Mouse (Mus musculus) CD4-positive, CD25-positive, alpha-beta regulatory T cell, adult 4 months (primary cell): ENCODE results near the gene Zbtb44. TPM values are rescaled to one million over a fixed set of nuclear protein-coding genes. Genes with fewer than 3 reads are reported as not detected.
"Not testable (repeated sequence)": the region's sequence is repeated elsewhere in the genome, so short reads cannot be mapped to it uniquely, and the experiment has no call there.

ENCODE experiments used
- ATAC-seq: one replicate; pipeline ENCODE4 v1.8.0; 2017
- polyA plus RNA-seq, 2 experiments: library from polyadenylated mRNA; unstranded; fragments of 100-300 nt; shearing (Covaris generic); gene quantifications; one replicate each; pipeline ENCODE4 v1.2.1; 2017

The Zbtb44 gene
- polyA plus RNA-seq: 1 to 10 TPM; 6.3 to 6.8 TPM

- peak; percentile 49 for ATAC-seq
Measured at GRCm38 (mm10) chr9:31030532-31031413, at the start of gene Zbtb44. Gene Zbtb44 (plus strand): TSS chr9:31030644.

- no peak for ATAC-seq
Measured at GRCm38 (mm10) chr9:30985782-30986181, 44.7 kb upstream of the Zbtb44 start.

- no peak for ATAC-seq
Measured at GRCm38 (mm10) chr9:30993106-30993505, 37.3 kb upstream of the Zbtb44 start.

GRCm38 (mm10) chr9:30996590-30997562, 33.6 kb upstream of the Zbtb44 start:
- no peak for ATAC-seq

DNA sequence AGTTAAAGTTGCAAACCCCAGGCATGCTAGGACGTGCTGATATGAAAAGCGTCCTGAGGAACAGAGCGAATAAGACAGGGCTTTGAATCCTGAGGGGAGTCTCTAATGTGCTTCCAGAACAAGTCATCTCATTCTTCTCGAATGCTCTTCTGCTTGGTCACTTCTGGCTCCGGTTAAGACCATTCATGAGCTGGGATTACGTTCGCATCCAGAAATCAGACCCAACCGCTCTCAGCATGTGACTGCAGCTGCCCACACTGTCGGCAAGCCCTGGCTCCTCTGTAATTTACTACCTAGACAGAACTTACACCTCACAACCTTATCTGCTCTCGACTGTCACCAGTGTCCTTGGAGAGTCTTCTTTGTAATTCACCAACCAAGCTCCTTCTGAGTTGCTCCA, 29.8 kb upstream of the Zbtb44 start:
- ATAC-seq: no peak

GRCm38 (mm10) chr9:31002528-31002927, 27.9 kb upstream of the Zbtb44 start:
- ATAC-seq: no peak

- ATAC-seq: no peak
Measured at GRCm38 (mm10) chr9:31009334-31009733, 21.1 kb upstream of the Zbtb44 start.

DNA sequence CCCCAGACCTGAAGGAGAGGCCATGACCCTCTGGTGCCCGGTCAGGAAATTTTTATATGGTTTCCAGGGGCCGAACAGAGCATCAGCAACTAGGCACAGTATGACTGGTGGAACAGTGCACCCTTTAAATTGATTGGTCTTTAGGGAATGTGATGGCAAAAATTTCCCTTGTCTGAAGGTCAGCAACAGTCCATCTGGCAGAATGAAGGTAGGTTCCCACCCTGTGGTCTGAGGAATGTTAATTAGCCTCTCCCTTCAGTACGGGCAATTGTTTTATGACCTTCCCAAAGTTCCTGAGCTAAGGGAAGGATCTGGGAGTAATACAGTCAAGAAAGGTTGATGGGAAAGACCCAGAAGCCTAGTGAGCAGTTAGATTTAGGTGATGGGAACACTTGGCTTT, 20.4 kb upstream of the Zbtb44 start:
- ATAC-seq: no peak

DNA sequence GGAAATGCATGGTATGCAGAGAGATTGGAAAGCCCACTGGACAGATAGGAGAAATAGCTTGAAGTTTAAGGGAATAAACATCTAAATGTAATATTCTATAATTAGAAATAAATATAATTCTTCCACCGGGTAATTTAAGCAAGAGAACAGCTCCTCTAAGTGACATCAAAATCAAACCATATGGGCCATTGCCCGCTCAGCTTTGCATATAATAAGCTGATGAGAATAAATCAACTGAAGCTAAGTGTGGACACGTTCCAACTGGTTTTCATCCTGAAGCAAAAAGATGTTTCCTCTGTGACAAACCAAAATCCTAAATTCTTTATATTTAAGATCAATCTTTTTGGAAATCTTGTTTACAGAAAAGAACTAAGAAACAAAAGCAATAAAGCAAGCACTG, 19.7 kb upstream of the Zbtb44 start:
- ATAC-seq: no peak

GRCm38 (mm10) chr9:31011533-31011932, 18.9 kb upstream of the Zbtb44 start:
- ATAC-seq: no peak

DNA sequence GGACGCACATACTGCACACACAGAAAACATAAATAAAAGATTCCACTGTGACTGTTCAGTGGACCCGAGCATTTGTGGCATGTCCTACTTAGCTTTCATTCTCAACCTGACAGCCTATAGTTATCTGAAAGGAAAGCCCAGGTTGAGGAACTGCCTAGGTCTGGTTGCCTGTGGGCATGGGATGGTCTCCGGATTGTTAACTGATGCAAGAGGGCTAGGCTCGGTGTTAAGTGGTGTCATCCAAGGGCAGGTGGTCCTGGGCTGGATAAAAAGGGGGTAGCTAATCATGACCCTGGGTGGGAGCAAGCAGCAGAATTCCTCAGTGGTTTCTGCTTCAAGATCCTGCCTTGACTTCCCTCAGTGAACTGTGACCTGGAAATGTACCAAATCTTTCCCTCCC, 17.8 kb upstream of the Zbtb44 start:
- ATAC-seq: no peak

GRCm38 (mm10) chr9:31013415-31013814, 17.0 kb upstream of the Zbtb44 start:
- no peak for ATAC-seq

DNA sequence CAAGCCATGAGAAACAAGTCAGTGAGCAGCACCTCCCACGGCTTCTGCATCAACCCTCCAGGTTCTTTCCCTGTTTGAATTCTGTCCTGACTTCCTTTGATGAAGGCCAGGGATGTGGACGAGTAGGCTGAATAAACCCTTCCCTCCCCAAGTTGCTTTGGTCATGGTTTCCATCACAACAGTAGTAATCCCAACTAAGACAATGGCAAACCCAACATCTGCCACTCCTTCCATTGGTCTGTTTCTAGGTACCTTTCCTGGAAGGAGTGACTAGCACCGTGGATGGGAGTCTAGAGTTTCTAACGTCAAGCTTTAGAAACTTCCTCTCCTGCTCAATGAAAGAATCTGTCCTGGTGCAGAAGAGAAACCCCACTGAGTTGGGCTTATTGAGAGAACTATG, 12.8 kb upstream of the Zbtb44 start:
- ATAC-seq: no peak

GRCm38 (mm10) chr9:31018158-31018557, 12.3 kb upstream of the Zbtb44 start:
- ATAC-seq: no peak

DNA sequence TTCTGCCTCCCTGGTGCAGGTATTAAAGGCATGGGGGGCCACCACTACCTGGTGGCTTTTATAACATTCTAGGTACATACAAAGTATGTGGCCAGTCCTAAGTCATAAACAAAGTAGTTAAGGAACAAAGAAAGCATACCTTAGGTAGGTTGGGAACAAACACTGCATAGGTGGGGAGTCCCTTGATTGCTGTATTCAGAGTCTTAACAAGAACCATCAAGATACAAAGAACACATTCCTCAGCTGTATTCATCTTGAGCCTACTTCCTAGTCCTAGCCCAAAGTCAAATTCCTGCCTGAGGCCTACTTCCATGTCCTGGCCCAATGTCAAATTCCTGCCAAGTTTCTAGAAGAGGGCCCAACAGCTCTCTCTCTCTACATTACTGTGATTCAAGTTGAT, 11.7 kb upstream of the Zbtb44 start:
- ATAC-seq: no peak

- ATAC-seq: no peak
Measured at GRCm38 (mm10) chr9:31028251-31028650, 2.2 kb upstream of the Zbtb44 start.

GRCm38 (mm10) chr9:31029751-31030511, 513 bp upstream of the Zbtb44 start:
- ATAC-seq: peak; percentile 81

DNA sequence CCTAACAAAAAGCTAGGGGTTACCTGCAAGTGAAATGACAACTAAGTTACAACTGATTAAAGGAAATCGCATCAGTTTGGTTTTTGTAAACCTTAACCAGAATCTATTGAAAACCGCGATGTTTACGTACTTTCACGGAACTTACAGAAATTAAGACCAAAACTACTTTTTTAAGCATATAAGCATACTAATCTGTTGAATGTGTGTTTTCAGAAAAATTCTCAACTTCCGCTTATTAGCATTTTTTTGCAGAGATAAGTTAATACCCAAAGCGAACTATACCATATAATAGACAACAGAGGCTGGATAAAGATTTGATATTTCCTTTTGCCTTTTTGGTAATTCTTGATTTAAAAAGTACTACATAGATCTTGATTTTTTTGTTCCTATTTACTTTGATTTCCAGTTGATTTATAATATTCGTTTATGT, 985 bp downstream of the Zbtb44 start:
- ATAC-seq: no peak

DNA sequence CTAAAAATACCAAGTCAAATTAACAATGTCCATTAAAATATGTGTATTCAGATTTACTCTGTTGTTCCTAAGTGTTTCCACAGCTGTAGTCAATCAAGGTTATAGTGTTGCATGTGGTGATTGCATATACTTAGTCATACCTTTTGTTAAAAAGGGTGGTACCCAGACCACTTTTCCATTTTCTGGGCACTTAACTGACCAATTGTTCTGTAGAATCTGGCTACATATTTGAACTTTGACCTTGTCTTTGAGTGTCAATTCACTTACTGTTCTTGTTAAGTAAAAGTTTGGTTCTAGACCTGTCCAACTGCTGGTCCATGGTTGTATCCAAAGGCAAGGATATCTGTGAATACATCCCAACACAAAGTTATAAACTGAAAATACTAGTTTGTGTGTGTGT, 2.1 kb downstream of the Zbtb44 start:
- no peak for ATAC-seq

GRCm38 (mm10) chr9:31050208-31050607, 19.8 kb downstream of the Zbtb44 start:
- no peak for ATAC-seq

DNA sequence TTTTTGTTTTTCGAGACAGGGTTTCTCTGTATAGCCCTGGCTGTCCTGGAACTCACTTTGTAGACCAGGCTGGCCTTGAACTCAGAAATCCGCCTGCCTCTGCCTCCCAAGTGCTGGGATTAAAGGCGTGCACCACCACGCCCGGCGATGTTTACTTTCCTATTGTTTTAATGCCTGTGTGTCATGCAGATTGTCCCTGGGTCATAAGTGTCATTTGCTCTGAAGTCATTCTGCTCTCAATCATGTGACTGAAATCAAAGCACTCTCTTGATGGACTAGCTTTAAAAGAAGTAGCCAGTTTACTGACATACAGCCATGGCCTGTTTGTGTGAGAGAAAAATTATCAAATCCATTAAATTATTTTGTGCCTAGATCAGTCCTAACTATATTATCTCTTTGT, 21.1 kb downstream of the Zbtb44 start:
- ATAC-seq: not testable (repeated sequence)

DNA sequence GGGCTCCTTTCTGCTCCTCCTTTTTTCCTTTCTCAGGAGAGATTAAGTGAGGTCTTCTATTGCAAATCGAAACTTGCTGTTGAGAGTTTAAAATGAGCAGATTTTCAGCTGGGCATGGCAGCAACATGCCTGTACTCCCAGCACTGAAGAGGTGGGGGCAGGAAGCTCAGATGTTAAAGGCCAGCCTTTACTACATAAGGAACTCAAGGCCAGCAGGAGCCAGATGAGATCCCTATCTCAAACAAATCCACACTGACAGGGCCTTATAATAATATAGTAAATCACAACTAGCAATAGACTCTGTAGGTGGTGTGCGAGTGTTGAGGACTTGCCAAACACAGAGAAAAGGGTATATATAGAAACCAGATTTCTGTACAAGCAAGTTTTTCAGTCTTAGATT, 28.3 kb downstream of the Zbtb44 start:
- ATAC-seq: no peak

DNA sequence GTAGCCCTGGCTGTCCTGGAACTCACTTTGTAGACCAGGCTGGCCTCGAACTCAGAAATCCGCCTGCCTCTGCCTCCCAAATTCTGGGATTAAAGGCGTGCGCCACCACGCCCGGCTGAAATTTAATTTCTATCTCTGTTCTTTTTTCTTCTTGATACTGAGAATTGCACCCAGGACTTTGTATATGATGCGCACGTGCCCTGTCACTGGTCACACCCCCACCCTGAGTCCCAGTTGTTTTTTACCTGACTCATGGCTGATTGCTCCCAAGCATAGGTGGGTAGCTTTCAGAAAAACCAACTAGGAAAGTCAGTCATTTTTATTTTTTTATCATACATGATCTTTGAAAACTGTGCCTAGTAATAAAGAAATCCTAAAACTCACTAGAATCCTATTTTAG, 40.3 kb downstream of the Zbtb44 start:
- no peak for ATAC-seq
